Mouse (Mus musculus) brain, embryonic 14.5 days (tissue): ENCODE measurements around the gene Robo4. TPM values are rescaled to one million over a fixed set of nuclear protein-coding genes. Genes with fewer than 3 reads are reported as not detected.

Experiments
- DNase-seq: peaks from one replicate; pipeline ENCODE4 v3.0.0-alpha.2; 2011; ENCODE audit warnings: low read depth
- CTCF ChIP-seq: fragments of 200-500 bp; IDR thresholded peaks from 2 replicates; pipeline ENCODE4 v1.5.1; 2012; ENCODE audit warnings: inconsistent platforms, mild to moderate bottlenecking, moderate library complexity, borderline replicate concordance; ENCODE audit not compliant: insufficient read depth, insufficient read length; ENCODE audit errors: extremely low read depth
- POLR2A ChIP-seq: fragments of 200-500 bp; IDR thresholded peaks from 2 replicates; pipeline ENCODE4 v1.6.1; 2012; ENCODE audit warnings: mild to moderate bottlenecking, inconsistent platforms, borderline replicate concordance; ENCODE audit not compliant: poor library complexity, insufficient read depth, insufficient read length, severe bottlenecking; ENCODE audit errors: extremely low read depth
- polyA plus RNA-seq: library from polyadenylated mRNA; depleted of rRNA; stranded (reverse); fragments of >200 nt; gene quantifications from 2 replicates; pipeline ENCODE4 v1.2.3, GENCODE M21; 2012; rRNA removed

The Robo4 gene
- 4.8 and 7.2 TPM in 2 replicates for polyA plus RNA-seq

GRCm38 (mm10) chr9:37401802-37402201, at the start of gene Robo4:
Gene Robo4 (plus strand): TSS chr9:37401897.
- TF ChIP-seq POLR2A = no peak
- TF ChIP-seq CTCF = no peak
- peak; percentile 9 for DNase-seq

- TF ChIP-seq POLR2A = no peak
- TF ChIP-seq CTCF = no peak
- no peak for DNase-seq
Observed at GRCm38 (mm10) chr9:37354485-37354884, 47.2 kb upstream of the Robo4 start.

- DNase-seq = peak; percentile 87
- TF ChIP-seq POLR2A = no peak
- TF ChIP-seq CTCF = no peak
Observed at GRCm38 (mm10) chr9:37358713-37359330, 42.9 kb upstream of the Robo4 start.

- peak; percentile 95 for DNase-seq
- TF ChIP-seq POLR2A (no peak), CTCF (no peak)
Observed at GRCm38 (mm10) chr9:37359331-37360220, 42.1 kb upstream of the Robo4 start.

- no peak for DNase-seq
- TF ChIP-seq POLR2A (no peak), CTCF (no peak)
Observed at GRCm38 (mm10) chr9:37362084-37362483, 39.6 kb upstream of the Robo4 start.

- TF ChIP-seq CTCF (no peak), POLR2A (no peak)
- no peak for DNase-seq
Observed at GRCm38 (mm10) chr9:37362881-37363280, 38.8 kb upstream of the Robo4 start.

GRCm38 (mm10) chr9:37363551-37363950, 38.1 kb upstream of the Robo4 start:
- DNase-seq = no peak
- TF ChIP-seq POLR2A (no peak), CTCF (no peak)

- no peak for DNase-seq
- TF ChIP-seq CTCF = no peak
- TF ChIP-seq POLR2A = no peak
Observed at GRCm38 (mm10) chr9:37364392-37364791, 37.3 kb upstream of the Robo4 start.

GRCm38 (mm10) chr9:37365706-37366105, 36.0 kb upstream of the Robo4 start:
- TF ChIP-seq POLR2A (no peak), CTCF (no peak)
- DNase-seq = no peak

GRCm38 (mm10) chr9:37367301-37368080, 34.2 kb upstream of the Robo4 start, which contains the start of gene Hepacam:
Gene Hepacam (plus strand): TSS chr9:37367351.
- peak; percentile 57 for DNase-seq
- TF ChIP-seq CTCF (no peak), POLR2A (no peak)
